Mouse (Mus musculus) gastrocnemius, adult 18-20 months (tissue): ENCODE measurements around the gene Pacrg. TPM values are rescaled to one million over a fixed set of nuclear protein-coding genes. Genes with fewer than 3 reads are reported as not detected.

ENCODE experiments used
- total RNA-seq, 2 experiments: library from RNA; stranded (reverse); gene quantifications; 2 replicates each; pipeline ENCODE4 v1.2.3; 2021

Gene Pacrg
- total RNA-seq, 2 experiments from 2014 or later, result 2.2 to 2.6 TPM

Other genes starting within 250 kb of the Pacrg start
- gene Prkn, start 73 bp upstream of the Pacrg start, total RNA-seq, result 10 to 100 TPM; 23.1 to 23.8 TPM